Mouse (Mus musculus) brain, embryonic 14.5 days (tissue): Measurements from ENCODE around the gene Cpne9.

ENCODE experiments used
- CTCF ChIP-seq: fragments of 200-500 bp; IDR thresholded peaks from 2 replicates; pipeline ENCODE4 v1.5.1; 2012; ENCODE audit warnings: inconsistent platforms, mild to moderate bottlenecking, moderate library complexity, borderline replicate concordance; ENCODE audit not compliant: insufficient read depth, insufficient read length; ENCODE audit errors: extremely low read depth
- POLR2A ChIP-seq: fragments of 200-500 bp; IDR thresholded peaks from 2 replicates; pipeline ENCODE4 v1.6.1; 2012; ENCODE audit warnings: mild to moderate bottlenecking, inconsistent platforms, borderline replicate concordance; ENCODE audit not compliant: poor library complexity, insufficient read depth, insufficient read length, severe bottlenecking; ENCODE audit errors: extremely low read depth

- no peak for TF ChIP-seq CTCF
- no peak for TF ChIP-seq POLR2A
Observed at GRCm38 (mm10) chr6:113245585-113245984, 36.5 kb upstream of the Cpne9 start.
